Mouse (Mus musculus): ENCODE measurements around the gene Gcdh. TPM values are rescaled to one million over a fixed set of nuclear protein-coding genes. Genes with fewer than 3 reads are reported as not detected.
"Not testable (repeated sequence)": the region's sequence is repeated elsewhere in the genome, so short reads cannot be mapped to it uniquely, and the experiment has no call there.

Gcdh gene
- polyA plus RNA-seq, 1 experiment from 2014 or later, result 25.6 TPM

DNA sequence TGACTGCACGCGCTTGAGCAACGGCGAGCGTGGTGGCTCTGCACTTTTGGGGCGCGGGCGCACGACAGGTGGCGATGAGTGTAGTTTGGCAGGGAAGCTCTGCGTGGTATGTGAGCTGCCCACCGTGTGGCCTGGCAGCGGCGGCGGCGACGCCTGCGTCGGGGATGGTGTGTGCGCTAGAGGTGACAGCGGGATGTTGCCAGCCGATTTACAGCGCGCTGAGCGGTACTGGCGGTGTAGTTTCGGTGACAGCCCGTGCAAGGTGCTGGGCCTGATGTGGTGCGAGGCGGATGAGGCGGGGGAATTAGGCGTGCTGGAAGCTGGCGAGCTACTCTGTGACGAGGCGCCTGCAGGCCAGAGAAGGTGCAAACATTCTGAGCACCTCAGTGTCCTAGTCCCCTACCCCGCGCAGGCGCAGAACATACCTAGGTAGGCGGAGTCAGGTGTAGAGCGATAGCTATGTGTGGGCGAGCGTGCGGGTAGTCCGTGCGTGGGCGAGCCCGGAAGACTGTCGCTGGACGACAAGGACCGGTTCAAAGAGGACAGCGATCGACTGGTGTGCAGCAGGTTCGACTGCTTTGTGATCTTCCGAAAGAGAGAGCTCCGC is 19.3 kb upstream of the Gcdh start:
- ATAC-seq (ENCODE audit: low FRiP score), result no peak
- Histone ChIP-seq H3K4me3 (replicated peaks; ENCODE audit: low read length) (peak overlapping the region; percentile 21), H3K9ac (peak overlapping the region; percentile 13; the same call in 1 of the 2 replicates), H3K4me2 (replicated peaks) (peak overlapping the region; percentile 45), H3K27ac (no peak overlapping the region), H3K36me3 (replicated peaks; ENCODE audit: control insufficient read depth, insufficient read depth) (peaks cover 79% of the 10 kb centered on the region), H3K4me1 (replicated peaks; ENCODE audit: control insufficient read depth, insufficient read depth, low read length) (peaks cover 9% of the 10 kb centered on the region; the same call in 1 of the 2 replicates), H3K27me3 (ENCODE audit: control insufficient read depth, insufficient read depth, low read length) (peaks cover 46% of the 10 kb centered on the region), H3K9me3 (ENCODE audit: control insufficient read depth, low read length) (no peaks in the 10 kb centered on the region)
- 4% methylated on average over 55 of the region's 55 CpGs for WGBS
- no peak for DNase-seq (ENCODE audit: low spot score)

DNA sequence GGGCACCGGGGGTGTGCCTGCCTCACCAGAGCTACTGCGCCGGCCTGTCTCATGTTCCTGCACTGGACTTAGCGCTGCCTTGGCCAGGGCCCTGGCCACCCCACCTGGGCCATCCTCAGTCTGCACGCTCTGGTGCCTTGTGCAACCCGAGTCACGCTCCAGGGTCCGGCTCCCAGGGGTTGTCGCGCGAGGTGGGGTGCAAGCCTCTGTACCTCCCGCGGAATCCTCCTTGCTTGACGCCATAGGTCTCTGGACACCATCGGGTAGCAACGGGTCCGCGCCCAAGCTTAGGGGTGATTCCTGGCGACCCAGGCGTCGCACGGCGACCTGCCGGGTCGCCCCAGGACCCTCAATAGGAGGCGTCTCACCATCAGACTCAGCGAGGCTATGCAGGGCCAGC is 18.7 kb upstream of the Gcdh start:
- Histone ChIP-seq H3K4me3 (replicated peaks; ENCODE audit: low read length) (no peak overlapping the region), H3K27me3 (ENCODE audit: control insufficient read depth, insufficient read depth, low read length) (peaks cover 46% of the 10 kb centered on the region), H3K27ac (no peak overlapping the region), H3K4me1 (replicated peaks; ENCODE audit: control insufficient read depth, insufficient read depth, low read length) (peaks cover 9% of the 10 kb centered on the region; the same call in 1 of the 2 replicates), H3K4me2 (replicated peaks) (peak overlapping the region; percentile 45; the same call in 1 of the 2 replicates), H3K36me3 (replicated peaks; ENCODE audit: control insufficient read depth, insufficient read depth) (peaks cover 73% of the 10 kb centered on the region), H3K9me3 (ENCODE audit: control insufficient read depth, low read length) (no peaks in the 10 kb centered on the region), H3K9ac (no peak overlapping the region)
- 24% methylated on average over 27 of the region's 27 CpGs for WGBS
- no peak for ATAC-seq (ENCODE audit: low FRiP score)
- DNase-seq (ENCODE audit: low spot score), result no peak

GRCm38 (mm10) chr8:84911854-84912253 is 18.1 kb upstream of the Gcdh start:
- Histone ChIP-seq H3K9me3 (ENCODE audit: control insufficient read depth, low read length) (no peaks in the 10 kb centered on the region), H3K4me3 (replicated peaks; ENCODE audit: low read length) (no peak overlapping the region), H3K9ac (no peak overlapping the region), H3K27me3 (ENCODE audit: control insufficient read depth, insufficient read depth, low read length) (peaks cover 46% of the 10 kb centered on the region), H3K27ac (no peak overlapping the region), H3K4me2 (replicated peaks) (no peak overlapping the region), H3K36me3 (replicated peaks; ENCODE audit: control insufficient read depth, insufficient read depth) (peaks cover 68% of the 10 kb centered on the region), H3K4me1 (replicated peaks; ENCODE audit: control insufficient read depth, insufficient read depth, low read length) (peaks cover 9% of the 10 kb centered on the region; the same call in 1 of the 2 replicates)
- no peak for DNase-seq (ENCODE audit: low spot score)
- ATAC-seq (ENCODE audit: low FRiP score), result no peak
- WGBS, result 83% methylated on average over 9 of the region's 9 CpGs

DNA sequence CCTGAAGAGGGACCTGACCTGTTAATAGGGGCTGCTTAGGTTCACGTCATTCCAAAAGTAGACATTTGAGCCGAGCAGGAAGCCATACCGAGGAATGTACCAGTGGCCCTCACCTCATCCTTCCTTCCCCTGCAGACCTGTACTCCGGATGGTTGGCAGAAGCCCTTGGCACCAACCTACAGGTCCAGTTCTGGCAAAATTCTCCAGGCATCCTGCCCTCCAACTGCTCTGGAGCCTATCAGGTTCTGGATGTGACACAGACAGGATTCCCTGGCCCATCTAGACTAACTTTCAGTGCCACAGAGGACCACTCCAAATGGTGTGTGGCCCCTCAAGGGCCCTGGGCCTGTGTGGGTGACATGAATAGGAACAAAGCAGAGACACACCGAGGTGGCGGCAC is 16.8 kb upstream of the Gcdh start:
- Histone ChIP-seq H3K36me3 (replicated peaks; ENCODE audit: control insufficient read depth, insufficient read depth) (peaks cover 55% of the 10 kb centered on the region), H3K4me2 (replicated peaks) (no peak overlapping the region), H3K4me3 (replicated peaks; ENCODE audit: low read length) (no peak overlapping the region), H3K9ac (no peak overlapping the region), H3K9me3 (ENCODE audit: control insufficient read depth, low read length) (no peaks in the 10 kb centered on the region), H3K27ac (no peak overlapping the region), H3K4me1 (replicated peaks; ENCODE audit: control insufficient read depth, insufficient read depth, low read length) (peaks cover 9% of the 10 kb centered on the region; the same call in 1 of the 2 replicates), H3K27me3 (ENCODE audit: control insufficient read depth, insufficient read depth, low read length) (peaks cover 35% of the 10 kb centered on the region)
- WGBS, result 90% methylated on average over 6 of the region's 6 CpGs
- DNase-seq (ENCODE audit: low spot score) (no peak), ATAC-seq (ENCODE audit: low FRiP score) (no peak)

DNA sequence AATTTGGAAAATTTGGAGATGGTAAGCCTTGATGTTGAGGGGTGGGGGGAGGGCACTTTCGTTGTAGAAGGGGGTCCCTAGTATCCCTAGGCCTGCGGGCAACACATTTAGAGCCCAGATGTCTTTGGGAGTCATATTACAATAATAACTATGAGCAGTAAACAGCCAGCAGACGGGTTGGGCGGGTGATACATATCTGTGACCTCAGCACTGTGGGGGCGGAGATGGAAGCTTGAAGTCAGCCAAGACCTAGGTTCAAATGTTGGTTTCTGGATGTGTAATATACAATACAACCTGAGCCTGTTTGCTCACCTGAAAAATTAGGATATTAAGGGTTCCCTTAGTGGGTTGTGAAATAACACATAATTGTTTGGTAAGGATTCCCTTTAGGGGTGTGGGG is 16.2 kb upstream of the Gcdh start:
- Histone ChIP-seq H3K36me3 (replicated peaks; ENCODE audit: control insufficient read depth, insufficient read depth) (peaks cover 49% of the 10 kb centered on the region), H3K4me1 (replicated peaks; ENCODE audit: control insufficient read depth, insufficient read depth, low read length) (peaks cover 9% of the 10 kb centered on the region; the same call in 1 of the 2 replicates), H3K27ac (no peak overlapping the region), H3K9ac (no peak overlapping the region), H3K9me3 (ENCODE audit: control insufficient read depth, low read length) (no peaks in the 10 kb centered on the region), H3K4me3 (replicated peaks; ENCODE audit: low read length) (no peak overlapping the region), H3K27me3 (ENCODE audit: control insufficient read depth, insufficient read depth, low read length) (peaks cover 29% of the 10 kb centered on the region), H3K4me2 (replicated peaks) (no peak overlapping the region)
- DNase-seq (ENCODE audit: low spot score) (no peak), ATAC-seq (ENCODE audit: low FRiP score) (no peak)
- WGBS, result 88% methylated on average over 5 of the region's 5 CpGs

- H3K9me3 ChIP-seq (ENCODE audit: control insufficient read depth, low read length), result no peaks in the 10 kb centered on the region
- peak overlapping the region; percentile 58 for H3K4me2 ChIP-seq (replicated peaks)
- H3K4me1 ChIP-seq (replicated peaks; ENCODE audit: control insufficient read depth, insufficient read depth, low read length), result peaks cover 9% of the 10 kb centered on the region; the same call in 1 of the 2 replicates
- DNase-seq (ENCODE audit: low spot score) (no peak), ATAC-seq (ENCODE audit: low FRiP score) (no peak)
- H3K36me3 ChIP-seq (replicated peaks; ENCODE audit: control insufficient read depth, insufficient read depth), result peaks cover 42% of the 10 kb centered on the region
- H3K27ac ChIP-seq, result no peak overlapping the region
- peak overlapping the region; percentile 32 for H3K4me3 ChIP-seq (replicated peaks; ENCODE audit: low read length)
- peaks cover 22% of the 10 kb centered on the region for H3K27me3 ChIP-seq (ENCODE audit: control insufficient read depth, insufficient read depth, low read length)
- 50% methylated on average over 20 of the region's 20 CpGs for WGBS
- H3K9ac ChIP-seq, result peak overlapping the region; percentile 51; the same call in 1 of the 2 replicates
Observed at GRCm38 (mm10) chr8:84909162-84909767, 15.5 kb upstream of the Gcdh start.

- H3K27ac ChIP-seq, result no peak within 1 kb of the TSS
- peaks cover 10% of the 10 kb centered on the region for H3K4me1 ChIP-seq (replicated peaks; ENCODE audit: control insufficient read depth, insufficient read depth, low read length)
- no peaks in the 10 kb centered on the region for H3K9me3 ChIP-seq (ENCODE audit: control insufficient read depth, low read length)
- peaks cover 20% of the 10 kb centered on the region for H3K27me3 ChIP-seq (ENCODE audit: control insufficient read depth, insufficient read depth, low read length)
- H3K4me2 ChIP-seq (replicated peaks), result peak within 1 kb of the TSS; percentile 58
- peaks cover 36% of the 10 kb centered on the region for H3K36me3 ChIP-seq (replicated peaks; ENCODE audit: control insufficient read depth, insufficient read depth)
- DNase-seq (ENCODE audit: low spot score) (peak; percentile 82), ATAC-seq (ENCODE audit: low FRiP score) (peak; percentile 79)
- WGBS, result 2% methylated on average over 45 of the region's 45 CpGs
- peak within 1 kb of the TSS; percentile 32 for H3K4me3 ChIP-seq (replicated peaks; ENCODE audit: low read length)
- peak within 1 kb of the TSS; percentile 51; the same call in 1 of the 2 replicates for H3K9ac ChIP-seq
Observed at GRCm38 (mm10) chr8:84908421-84909161, 14.9 kb upstream of the Gcdh start, which contains the start of gene Dnase2a. Dnase2a (plus strand) TSS chr8:84908560.

DNA sequence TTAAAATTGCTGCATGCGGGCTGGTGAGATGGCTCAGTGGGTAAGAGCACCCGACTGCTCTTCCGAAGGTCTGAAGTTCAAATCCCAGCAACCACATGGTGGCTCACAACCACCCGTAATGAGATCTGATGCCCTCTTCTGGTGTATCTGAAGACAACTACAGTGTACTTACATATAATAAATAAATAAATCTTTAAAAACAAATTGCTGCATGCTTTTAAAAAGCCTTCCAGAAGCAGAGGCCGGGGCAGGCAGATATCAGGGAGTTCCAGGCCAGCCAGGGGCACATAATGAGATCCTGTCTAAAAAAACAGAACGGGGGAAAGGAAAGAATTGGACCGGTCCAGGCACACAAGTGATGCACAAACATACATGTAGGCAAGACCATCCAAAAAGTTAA is 14.3 kb upstream of the Gcdh start:
- not testable (repeated sequence) for DNase-seq (ENCODE audit: low spot score); H3K27ac ChIP-seq; H3K9ac ChIP-seq; H3K9me3 ChIP-seq (ENCODE audit: control insufficient read depth, low read length); ATAC-seq (ENCODE audit: low FRiP score)
- Histone ChIP-seq H3K36me3 (replicated peaks; ENCODE audit: control insufficient read depth, insufficient read depth) (peaks cover 30% of the 10 kb centered on the region), H3K4me3 (replicated peaks; ENCODE audit: low read length) (peak overlapping the region; percentile 32; the same call in 1 of the 2 replicates), H3K27me3 (ENCODE audit: control insufficient read depth, insufficient read depth, low read length) (peaks cover 24% of the 10 kb centered on the region), H3K4me2 (replicated peaks) (peak overlapping the region; percentile 58), H3K4me1 (replicated peaks; ENCODE audit: control insufficient read depth, insufficient read depth, low read length) (peaks cover 12% of the 10 kb centered on the region)
- WGBS, result 28% methylated on average over 7 of the region's 7 CpGs

GRCm38 (mm10) chr8:84907493-84907892 is 13.8 kb upstream of the Gcdh start:
- Histone ChIP-seq H3K4me1 (replicated peaks; ENCODE audit: control insufficient read depth, insufficient read depth, low read length) (peaks cover 16% of the 10 kb centered on the region), H3K9me3 (ENCODE audit: control insufficient read depth, low read length) (no peaks in the 10 kb centered on the region), H3K27me3 (ENCODE audit: control insufficient read depth, insufficient read depth, low read length) (peaks cover 29% of the 10 kb centered on the region), H3K4me3 (replicated peaks; ENCODE audit: low read length) (no peak overlapping the region), H3K4me2 (replicated peaks) (no peak overlapping the region), H3K9ac (no peak overlapping the region), H3K27ac (no peak overlapping the region), H3K36me3 (replicated peaks; ENCODE audit: control insufficient read depth, insufficient read depth) (peaks cover 25% of the 10 kb centered on the region)
- DNase-seq (ENCODE audit: low spot score), result no peak
- 79% methylated on average over 8 of the region's 8 CpGs for WGBS
- no peak for ATAC-seq (ENCODE audit: low FRiP score)
